Mouse (Mus musculus) E14TG2a.4 (cell line): ENCODE measurements around the gene Esm1.

Experiments
- CTCF ChIP-seq: conservative IDR thresholded peaks from 2 replicates; pipeline ENCODE4 v1.5.1; 2014; ENCODE audit warnings: low read length
- NANOG ChIP-seq: IDR thresholded peaks from 2 replicates; pipeline ENCODE4 v1.6.1; 2014; ENCODE audit warnings: borderline replicate concordance, low read length, mixed read lengths

DNA sequence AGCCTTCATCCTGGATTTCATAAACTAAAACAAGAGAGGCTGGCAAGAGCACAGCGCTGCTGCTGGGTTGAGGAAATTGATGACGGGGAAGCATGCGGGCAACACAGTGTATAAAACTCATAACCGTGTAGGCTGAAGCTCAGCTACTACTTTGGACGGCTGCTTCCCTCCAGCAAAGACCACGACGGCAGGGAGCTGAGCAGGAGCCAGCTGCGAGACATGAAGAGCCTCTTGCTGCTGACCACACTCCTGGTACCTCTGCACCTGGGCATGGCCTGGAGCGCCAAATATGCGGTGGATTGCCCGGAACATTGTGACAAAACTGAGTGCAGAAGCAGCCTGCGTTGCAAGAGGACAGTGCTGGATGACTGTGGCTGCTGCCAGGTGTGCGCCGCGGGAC lies at the start of gene Esm1:
- TF ChIP-seq CTCF (no peak), NANOG (no peak)
